Mouse (Mus musculus): ENCODE measurements at regions not wholly inside any gene's neighbourhood (a gene's known extent, or its start where the extent isn't known, plus 50 kb on each side); places are given as distances from the start of the nearest gene placed in this dataset.
A peak's percentile ranks its signal among the peaks of the same experiment; 100 is the strongest.

DNA sequence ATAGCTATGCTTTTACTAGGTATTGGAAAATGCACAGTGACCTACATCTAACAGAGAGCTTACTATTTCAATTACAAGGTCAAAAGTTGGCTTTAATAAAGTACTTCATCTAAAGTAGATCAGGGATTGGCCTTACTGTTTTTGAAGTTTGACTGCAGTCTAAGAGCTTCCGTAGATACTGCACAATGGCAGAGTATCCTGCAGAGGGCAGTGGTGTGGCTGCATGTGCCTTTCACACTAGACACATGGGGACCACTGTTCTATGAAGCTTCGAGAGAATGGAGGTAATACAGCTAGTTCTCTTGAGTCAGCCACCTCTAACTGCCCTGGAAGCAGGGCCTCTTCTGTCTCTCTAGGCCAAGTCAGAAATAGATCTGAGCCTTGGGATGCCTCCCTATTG, 166.7 kb upstream of the Ddhd1 start:
- Histone ChIP-seq H3K4me3 (no peak overlapping the region), H3K4me2 (ENCODE audit: low read depth) (no peak overlapping the region), H3K27me3 (ENCODE audit: control insufficient read depth, insufficient read depth, insufficient read length) (no peaks in the 10 kb centered on the region), H3ac (ENCODE audit: control insufficient read depth, insufficient read length) (no peak overlapping the region), H3K79me2 (ENCODE audit: control insufficient read depth, insufficient read depth) (no peaks in the 10 kb centered on the region), H3K36me3 (ENCODE audit: control insufficient read depth, insufficient read depth) (no peaks in the 10 kb centered on the region)
- TF ChIP-seq REST (IDR thresholded peaks at IDR 0.05; ENCODE audit: insufficient read depth, insufficient read length) (no peak), MYOG (IDR thresholded peaks at IDR 0.05; ENCODE audit: control insufficient read depth in 1 of 3, insufficient read depth in 1 of 3, insufficient read length in 2 of 3, low read depth in 2 of 3) (no peak), POLR2A (IDR thresholded peaks at IDR 0.05; ENCODE audit: insufficient read length, low read depth) (no peak), USF1 (IDR thresholded peaks at IDR 0.05; ENCODE audit: low read depth) (no peak), TCF12 (IDR thresholded peaks at IDR 0.05; ENCODE audit: insufficient read depth, poor library complexity, severe bottlenecking) (no peak), CEBPB (IDR thresholded peaks at IDR 0.05; ENCODE audit: insufficient read depth, poor library complexity, severe bottlenecking) (no peak), TCF3 (IDR thresholded peaks at IDR 0.05; ENCODE audit: insufficient read length, low read depth) (no peak), SRF (IDR thresholded peaks at IDR 0.05; ENCODE audit: control insufficient read depth, insufficient read length, low read depth) (no peak), E2F4 (IDR thresholded peaks at IDR 0.05; ENCODE audit: insufficient read depth) (no peak), MAX (IDR thresholded peaks at IDR 0.05; ENCODE audit: low read depth) (no peak)

DNA sequence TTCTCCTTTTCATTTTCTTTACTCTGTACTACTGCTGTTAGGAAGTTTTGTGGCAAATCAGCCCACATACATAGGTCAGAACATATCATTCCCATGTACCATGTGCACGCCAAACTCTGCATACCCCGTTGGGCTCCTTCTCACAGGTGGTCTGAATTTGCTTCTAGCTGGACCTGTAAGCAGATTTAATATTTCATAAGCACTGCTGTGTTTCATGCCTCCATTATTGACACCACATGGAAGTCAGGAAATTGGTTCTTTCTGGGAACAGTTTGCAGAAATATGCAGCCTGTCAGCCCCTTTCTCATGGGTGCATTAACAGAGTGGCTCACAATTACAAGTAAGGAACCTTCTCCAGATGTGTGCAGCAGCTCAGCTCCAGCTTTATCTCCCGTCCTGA, 168.1 kb upstream of the Ddhd1 start:
- no peaks in the 10 kb centered on the region for H3K79me2 ChIP-seq (ENCODE audit: control insufficient read depth, insufficient read depth)

DNA sequence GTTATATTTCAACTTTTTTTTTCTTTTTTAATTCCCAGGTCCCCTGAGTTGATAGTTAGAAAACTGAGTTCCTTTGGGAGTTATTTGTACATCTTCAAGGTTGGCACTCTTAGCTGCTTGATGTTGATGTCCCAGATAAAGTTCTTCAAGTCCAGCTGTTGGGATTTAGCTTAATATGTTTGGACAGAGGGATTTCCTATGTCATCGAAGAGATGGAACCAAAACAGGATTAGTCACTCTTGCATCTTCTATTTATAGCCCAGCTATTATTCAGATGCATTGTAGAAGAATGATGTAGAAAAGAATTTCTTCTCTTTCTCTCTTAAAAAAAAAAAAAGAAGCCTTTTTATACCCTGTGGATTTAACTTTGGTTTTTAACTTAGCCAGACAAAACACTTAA, 169.2 kb upstream of the Ddhd1 start:
- Histone ChIP-seq H3ac (ENCODE audit: control insufficient read depth, insufficient read length) (no peak overlapping the region), H3K27me3 (ENCODE audit: control insufficient read depth, insufficient read depth, insufficient read length) (no peaks in the 10 kb centered on the region), H3K4me3 (no peak overlapping the region), H3K36me3 (ENCODE audit: control insufficient read depth, insufficient read depth) (no peaks in the 10 kb centered on the region), H3K4me2 (ENCODE audit: low read depth) (peak overlapping the region; percentile 7), H3K79me2 (ENCODE audit: control insufficient read depth, insufficient read depth) (no peaks in the 10 kb centered on the region)
- TF ChIP-seq MYOD1 (IDR thresholded peaks at IDR 0.05; ENCODE audit: control insufficient read depth in 1 of 3, insufficient read length in 2 of 3, low read depth in 2 of 3): no peak
- TF ChIP-seq TCF3 (IDR thresholded peaks at IDR 0.05; ENCODE audit: insufficient read length, low read depth): no peak
- no peak for TF ChIP-seq POLR2A (IDR thresholded peaks at IDR 0.05; ENCODE audit: insufficient read length, low read depth)
- TF ChIP-seq REST (IDR thresholded peaks at IDR 0.05; ENCODE audit: insufficient read depth, insufficient read length): no peak
- TF ChIP-seq POLR2AphosphoS2 (IDR thresholded peaks at IDR 0.05; ENCODE audit: insufficient read length, low read depth): no peak
- no peak for TF ChIP-seq USF1 (IDR thresholded peaks at IDR 0.05; ENCODE audit: low read depth)
- TF ChIP-seq MAX (IDR thresholded peaks at IDR 0.05; ENCODE audit: low read depth): no peak
- TF ChIP-seq CEBPB (IDR thresholded peaks at IDR 0.05; ENCODE audit: insufficient read depth, poor library complexity, severe bottlenecking): no peak
- TF ChIP-seq MYOG (IDR thresholded peaks at IDR 0.05; ENCODE audit: control insufficient read depth in 1 of 3, insufficient read depth in 1 of 3, insufficient read length in 2 of 3, low read depth in 2 of 3): no peak

More for the DNA sequence above, 168.1 kb upstream of the Ddhd1 start:
- H3K4me3 ChIP-seq: no peak overlapping the region
- H3K27me3 ChIP-seq (ENCODE audit: control insufficient read depth, insufficient read depth, insufficient read length): no peaks in the 10 kb centered on the region
- no peak overlapping the region for H3ac ChIP-seq (ENCODE audit: control insufficient read depth, insufficient read length)
- no peak overlapping the region for H3K4me2 ChIP-seq (ENCODE audit: low read depth)
- TF ChIP-seq REST (IDR thresholded peaks at IDR 0.05; ENCODE audit: insufficient read depth, insufficient read length) (no peak), POLR2A (IDR thresholded peaks at IDR 0.05; ENCODE audit: insufficient read length, low read depth) (no peak), TCF12 (IDR thresholded peaks at IDR 0.05; ENCODE audit: insufficient read depth, poor library complexity, severe bottlenecking) (no peak), USF1 (IDR thresholded peaks at IDR 0.05; ENCODE audit: low read depth) (no peak)
- H3K36me3 ChIP-seq (ENCODE audit: control insufficient read depth, insufficient read depth): no peaks in the 10 kb centered on the region

DNA sequence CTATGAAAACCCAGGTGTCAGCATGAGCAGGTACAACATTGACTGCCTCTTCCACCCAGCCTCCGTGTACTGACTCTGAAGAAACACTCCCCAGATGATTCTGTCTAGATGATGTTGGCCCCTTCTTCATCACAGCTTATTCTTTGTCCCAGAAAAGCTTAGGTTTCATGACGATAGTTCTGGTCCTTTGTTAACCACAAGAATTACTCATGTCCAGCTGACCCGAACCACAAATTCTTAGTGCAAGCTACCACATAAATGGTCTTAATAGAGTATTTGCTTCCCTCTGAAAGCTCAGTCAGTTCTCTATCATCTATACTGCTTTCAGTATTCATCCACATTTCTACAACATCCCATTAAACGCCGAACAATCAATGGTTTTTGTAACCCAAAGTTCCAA, 172.5 kb upstream of the Ddhd1 start:
- Histone ChIP-seq H3K27me3 (ENCODE audit: control insufficient read depth, insufficient read depth, insufficient read length) (no peaks in the 10 kb centered on the region), H3K4me2 (ENCODE audit: low read depth) (peak overlapping the region; percentile 43), H3K79me2 (ENCODE audit: control insufficient read depth, insufficient read depth) (no peaks in the 10 kb centered on the region), H3K36me3 (ENCODE audit: control insufficient read depth, insufficient read depth) (no peaks in the 10 kb centered on the region), H3ac (ENCODE audit: control insufficient read depth, insufficient read length) (no peak overlapping the region), H3K4me3 (no peak overlapping the region)
- TF ChIP-seq TCF12 (IDR thresholded peaks at IDR 0.05; ENCODE audit: insufficient read depth, poor library complexity, severe bottlenecking) (no peak), MYOG (IDR thresholded peaks at IDR 0.05; ENCODE audit: control insufficient read depth in 1 of 3, insufficient read depth in 1 of 3, insufficient read length in 2 of 3, low read depth in 2 of 3) (no peak), SRF (IDR thresholded peaks at IDR 0.05; ENCODE audit: control insufficient read depth, insufficient read length, low read depth) (no peak), POLR2A (IDR thresholded peaks at IDR 0.05; ENCODE audit: insufficient read length, low read depth) (no peak), MAX (IDR thresholded peaks at IDR 0.05; ENCODE audit: low read depth) (no peak), TCF3 (IDR thresholded peaks at IDR 0.05; ENCODE audit: insufficient read length, low read depth) (no peak), CEBPB (IDR thresholded peaks at IDR 0.05; ENCODE audit: insufficient read depth, poor library complexity, severe bottlenecking) (no peak), POLR2AphosphoS2 (IDR thresholded peaks at IDR 0.05; ENCODE audit: insufficient read length, low read depth) (no peak), MYOD1 (IDR thresholded peaks at IDR 0.05; ENCODE audit: control insufficient read depth in 1 of 3, insufficient read length in 2 of 3, low read depth in 2 of 3) (no peak), E2F4 (IDR thresholded peaks at IDR 0.05; ENCODE audit: insufficient read depth) (no peak), REST (IDR thresholded peaks at IDR 0.05; ENCODE audit: insufficient read depth, insufficient read length) (no peak)

DNA sequence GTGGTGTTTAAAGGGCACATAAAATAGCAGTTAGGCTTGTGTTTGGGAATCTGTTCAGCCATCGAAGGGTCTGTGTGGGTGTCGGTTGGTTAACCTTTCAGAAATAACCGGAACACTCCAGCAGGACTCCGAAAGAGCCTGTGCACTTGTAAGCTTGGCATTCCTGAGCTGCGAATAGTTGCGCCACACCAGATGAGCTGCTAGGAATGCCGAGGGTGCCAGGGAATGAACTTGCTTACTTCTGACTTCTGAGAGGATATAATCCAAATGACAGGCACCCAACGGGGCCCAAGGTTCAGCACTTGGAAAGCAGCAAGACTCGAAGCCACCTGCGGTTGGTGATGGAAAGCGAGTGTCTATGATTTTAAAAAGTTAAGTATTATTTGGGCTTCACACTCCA, 179.1 kb upstream of the Ddhd1 start:
- H3K27me3 ChIP-seq (ENCODE audit: control insufficient read depth, insufficient read depth, insufficient read length): no peaks in the 10 kb centered on the region
- H3K4me2 ChIP-seq (ENCODE audit: low read depth): no peak overlapping the region
- H3K4me3 ChIP-seq: no peak overlapping the region
- no peak for TF ChIP-seq TCF12 (IDR thresholded peaks at IDR 0.05; ENCODE audit: insufficient read depth, poor library complexity, severe bottlenecking)
- TF ChIP-seq USF1 (IDR thresholded peaks at IDR 0.05; ENCODE audit: low read depth): no peak
- TF ChIP-seq MYOG (IDR thresholded peaks at IDR 0.05; ENCODE audit: control insufficient read depth in 1 of 3, insufficient read depth in 1 of 3, insufficient read length in 2 of 3, low read depth in 2 of 3): no peak
- TF ChIP-seq MYOD1 (IDR thresholded peaks at IDR 0.05; ENCODE audit: control insufficient read depth in 1 of 3, insufficient read length in 2 of 3, low read depth in 2 of 3): no peak
- no peak for TF ChIP-seq E2F4 (IDR thresholded peaks at IDR 0.05; ENCODE audit: insufficient read depth)
- no peak for TF ChIP-seq POLR2AphosphoS2 (IDR thresholded peaks at IDR 0.05; ENCODE audit: insufficient read length, low read depth)
- no peak for TF ChIP-seq MAX (IDR thresholded peaks at IDR 0.05; ENCODE audit: low read depth)
- TF ChIP-seq CEBPB (IDR thresholded peaks at IDR 0.05; ENCODE audit: insufficient read depth, poor library complexity, severe bottlenecking): no peak
- TF ChIP-seq SRF (IDR thresholded peaks at IDR 0.05; ENCODE audit: control insufficient read depth, insufficient read length, low read depth): no peak
- no peak for TF ChIP-seq POLR2A (IDR thresholded peaks at IDR 0.05; ENCODE audit: insufficient read length, low read depth)
- no peak overlapping the region for H3ac ChIP-seq (ENCODE audit: control insufficient read depth, insufficient read length)
- no peaks in the 10 kb centered on the region for H3K36me3 ChIP-seq (ENCODE audit: control insufficient read depth, insufficient read depth)
- no peaks in the 10 kb centered on the region for H3K79me2 ChIP-seq (ENCODE audit: control insufficient read depth, insufficient read depth)

All from myocyte (in vitro differentiated cells).